Mouse (Mus musculus) right cerebral cortex, adult 2 months (tissue): ENCODE results near the gene Clec11a.
"Not testable (repeated sequence)": the region's sequence is repeated elsewhere in the genome, so short reads cannot be mapped to it uniquely, and the experiment has no call there.

Experiments
- DNase-seq, 2 experiments: peaks; one replicate each; pipeline ENCODE4 v3.0.0; 2021 to 2022; ENCODE audit warnings: low spot score in 2 of 2

The Clec11a gene

GRCm38 (mm10) chr7:44326614-44327013 lies 19.9 kb upstream of the Clec11a start:
- DNase-seq = no peak

GRCm38 (mm10) chr7:44322290-44322689 lies 15.6 kb upstream of the Clec11a start:
- no peak for DNase-seq

GRCm38 (mm10) chr7:44320886-44321285 lies 14.2 kb upstream of the Clec11a start:
- peak in 1 of 2 experiments; percentile 49 for DNase-seq

- DNase-seq = no peak
Observed at GRCm38 (mm10) chr7:44317913-44318312, 11.2 kb upstream of the Clec11a start.

- DNase-seq = peak in 1 of 2 experiments; percentile 1
Observed at GRCm38 (mm10) chr7:44312484-44312883, 5.8 kb upstream of the Clec11a start.

GRCm38 (mm10) chr7:44311713-44312304 lies 5.1 kb upstream of the Clec11a start:
- peak in 1 of 2 experiments; percentile 49 for DNase-seq

GRCm38 (mm10) chr7:44310878-44311712 lies 4.4 kb upstream of the Clec11a start:
- peak; percentile 74 to 76 for DNase-seq

- DNase-seq = peak; percentile 7 to 29
Observed at GRCm38 (mm10) chr7:44310285-44310877, 3.7 kb upstream of the Clec11a start.

- DNase-seq = peak; percentile 11 to 20
Observed at GRCm38 (mm10) chr7:44309475-44310284, 3.0 kb upstream of the Clec11a start, which contains the start of gene Shank1. TSS of gene Shank1 (plus strand) at chr7:44310253.

- DNase-seq = peak; percentile 1 to 2
Observed at GRCm38 (mm10) chr7:44307261-44308020, 739 bp upstream of the Clec11a start.

GRCm38 (mm10) chr7:44305686-44306085 lies 1.0 kb downstream of the Clec11a start:
- DNase-seq = peak in 1 of 2 experiments; percentile 8

GRCm38 (mm10) chr7:44304775-44305641 lies 1.7 kb downstream of the Clec11a start:
- peak; percentile 96 to 97 for DNase-seq

- DNase-seq = no peak
Observed at GRCm38 (mm10) chr7:44304463-44304774, 2.3 kb downstream of the Clec11a start.

- DNase-seq = peak in 1 of 2 experiments; percentile 1
Observed at GRCm38 (mm10) chr7:44303346-44304340, 3.1 kb downstream of the Clec11a start.

GRCm38 (mm10) chr7:44297501-44297900 lies 9.2 kb downstream of the Clec11a start:
- DNase-seq = not testable (repeated sequence)

GRCm38 (mm10) chr7:44291418-44291817 lies 15.3 kb downstream of the Clec11a start:
- no peak for DNase-seq

GRCm38 (mm10) chr7:44290986-44291385 lies 15.7 kb downstream of the Clec11a start:
- DNase-seq = no peak

- no peak for DNase-seq
Observed at GRCm38 (mm10) chr7:44287760-44288159, 18.9 kb downstream of the Clec11a start.

- peak in 1 of 2 experiments; percentile 28 for DNase-seq
Observed at GRCm38 (mm10) chr7:44281586-44281985, 25.1 kb downstream of the Clec11a start.
